Mouse (Mus musculus) limb, embryonic 11.5 days (tissue): ENCODE results near the gene Apba1. TPM values are rescaled to one million over a fixed set of nuclear protein-coding genes. Genes with fewer than 3 reads are reported as not detected.

ENCODE experiments used
- ATAC-seq: fragments of 200-750 bp; cut with Nextera tagmentation; 2 replicates; pipeline ENCODE4 v1.8.0; 2017; ENCODE audit warnings: low read depth; ENCODE audit not compliant: insufficient number of reproducible peaks, low FRiP score, low TSS enrichment
- DNase-seq: peaks from one replicate; pipeline ENCODE4 v3.0.0-alpha.2; 2015; ENCODE audit warnings: low spot score
- H3K27ac ChIP-seq: fragments of 300-500 bp; sonication (generic); replicated peaks from 2 replicates; pipeline ENCODE4 v1.5.1; 2014; ENCODE audit warnings: low read depth, mild to moderate bottlenecking, low read length
- H3K27me3 ChIP-seq: fragments of 300-500 bp; sonication (generic); 2 replicates; pipeline ENCODE4 v1.6.1; 2014; ENCODE audit warnings: mild to moderate bottlenecking, low read length, mixed read lengths; ENCODE audit not compliant: control insufficient read depth, insufficient read depth
- H3K36me3 ChIP-seq: fragments of 300-500 bp; sonication (generic); 2 replicates; pipeline ENCODE4 v1.6.1; 2014; ENCODE audit warnings: mild to moderate bottlenecking, low read length, moderate library complexity, mixed read lengths; ENCODE audit not compliant: control insufficient read depth, insufficient read depth
- H3K4me1 ChIP-seq: fragments of 300-500 bp; sonication (generic); 2 replicates; pipeline ENCODE4 v1.6.1; 2014; ENCODE audit warnings: low read length, mixed read lengths; ENCODE audit not compliant: control insufficient read depth, insufficient read depth
- H3K4me2 ChIP-seq: fragments of 300-500 bp; sonication (generic); 2 replicates; pipeline ENCODE4 v1.6.1; 2014; ENCODE audit warnings: low read depth, mild to moderate bottlenecking, moderate library complexity; ENCODE audit not compliant: severe bottlenecking
- H3K4me3 ChIP-seq: fragments of 300-500 bp; sonication (generic); 2 replicates; pipeline ENCODE4 v1.5.1; 2014; ENCODE audit warnings: low read depth, low read length
- H3K9ac ChIP-seq: fragments of 300-500 bp; sonication (generic); 2 replicates; pipeline ENCODE4 v1.6.1; 2014; ENCODE audit warnings: mild to moderate bottlenecking, low read length
- H3K9me3 ChIP-seq: fragments of 300-500 bp; sonication (generic); 2 replicates; pipeline ENCODE4 v1.6.1; 2016; ENCODE audit warnings: low read length; ENCODE audit not compliant: control insufficient read depth
- WGBS: fragments of 180-500 bp; shearing (Covaris S2); extraction: QIAGEN DNeasy Blood & Tissue Kit; methylation state at CpG from one replicate; pipeline ENCODE4 v1.1.7; 2014; 5-methylcytosine and 5-hydroxymethylcytosine counted together
- polyA plus RNA-seq: library from polyadenylated mRNA; unstranded; fragments of >200 nt; fragmentation: Nextera tagmentation; extraction: Ambion mirVana; gene quantifications from 2 replicates; pipeline ENCODE4 v1.2.1, GENCODE M21; 2014

The Apba1 gene
- polyA plus RNA-seq, 1 experiment from 2014 or later, result 0.13 TPM

DNA sequence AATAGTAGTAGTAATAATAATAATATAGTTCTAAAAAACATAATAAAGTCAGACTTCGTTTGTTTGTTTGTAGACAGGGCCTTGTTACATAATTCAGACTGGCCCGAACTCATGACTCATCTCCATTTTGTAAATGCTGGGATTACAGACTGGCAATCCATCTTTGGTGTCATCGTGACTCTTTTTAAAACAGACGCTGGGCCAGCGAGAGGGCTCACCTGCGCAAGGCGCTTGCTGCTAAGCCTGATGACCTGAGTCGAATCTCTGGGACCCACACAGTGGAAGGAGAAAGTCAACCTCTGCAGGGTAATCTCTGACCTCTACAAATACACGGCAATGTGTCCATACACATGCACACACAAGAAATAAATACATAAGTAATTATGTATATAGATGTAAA lies 207.7 kb downstream of the Apba1 start:
- H3K4me3 ChIP-seq, result no peak overlapping the region
- no peaks in the 10 kb centered on the region for H3K36me3 ChIP-seq
- no peaks in the 10 kb centered on the region for H3K4me1 ChIP-seq
- 91% methylated on average over 9 of the region's 9 CpGs for WGBS
- H3K4me2 ChIP-seq, result no peak overlapping the region
- H3K9me3 ChIP-seq, result no peaks in the 10 kb centered on the region
- H3K9ac ChIP-seq, result no peak overlapping the region
- H3K27me3 ChIP-seq, result no peaks in the 10 kb centered on the region
- ATAC-seq, result no peak
- H3K27ac ChIP-seq, result no peak overlapping the region
- DNase-seq, result no peak

- no peak overlapping the region for H3K4me2 ChIP-seq
- no peak overlapping the region for H3K9ac ChIP-seq
- DNase-seq, result no peak
- WGBS, result 77% methylated on average over 2 of the region's 2 CpGs
- ATAC-seq, result no peak
- H3K4me3 ChIP-seq, result no peak overlapping the region
- no peaks in the 10 kb centered on the region for H3K4me1 ChIP-seq
- H3K9me3 ChIP-seq, result no peaks in the 10 kb centered on the region
- no peaks in the 10 kb centered on the region for H3K27me3 ChIP-seq
- no peaks in the 10 kb centered on the region for H3K36me3 ChIP-seq
- H3K27ac ChIP-seq, result no peak overlapping the region
Measured at GRCm38 (mm10) chr19:23967156-23967555, 208.5 kb downstream of the Apba1 start.

- H3K27me3 ChIP-seq, result no peaks in the 10 kb centered on the region
- H3K4me2 ChIP-seq, result no peak overlapping the region
- H3K36me3 ChIP-seq, result no peaks in the 10 kb centered on the region
- no peaks in the 10 kb centered on the region for H3K4me1 ChIP-seq
- H3K9ac ChIP-seq, result no peak overlapping the region
- no peak overlapping the region for H3K4me3 ChIP-seq
- 76% methylated on average over 5 of the region's 5 CpGs for WGBS
- DNase-seq (no peak), ATAC-seq (no peak)
- H3K27ac ChIP-seq, result no peak overlapping the region
- no peaks in the 10 kb centered on the region for H3K9me3 ChIP-seq
Measured at GRCm38 (mm10) chr19:23968125-23968861, 209.6 kb downstream of the Apba1 start.

GRCm38 (mm10) chr19:23968862-23969225 lies 210.2 kb downstream of the Apba1 start:
- ATAC-seq, result no peak
- no peak for DNase-seq
- Histone ChIP-seq H3K4me2 (no peak overlapping the region), H3K36me3 (no peaks in the 10 kb centered on the region), H3K4me3 (no peak overlapping the region), H3K27me3 (no peaks in the 10 kb centered on the region), H3K27ac (no peak overlapping the region), H3K9ac (no peak overlapping the region), H3K9me3 (no peaks in the 10 kb centered on the region), H3K4me1 (no peaks in the 10 kb centered on the region)
- 87% methylated on average over 2 of the region's 2 CpGs for WGBS

DNA sequence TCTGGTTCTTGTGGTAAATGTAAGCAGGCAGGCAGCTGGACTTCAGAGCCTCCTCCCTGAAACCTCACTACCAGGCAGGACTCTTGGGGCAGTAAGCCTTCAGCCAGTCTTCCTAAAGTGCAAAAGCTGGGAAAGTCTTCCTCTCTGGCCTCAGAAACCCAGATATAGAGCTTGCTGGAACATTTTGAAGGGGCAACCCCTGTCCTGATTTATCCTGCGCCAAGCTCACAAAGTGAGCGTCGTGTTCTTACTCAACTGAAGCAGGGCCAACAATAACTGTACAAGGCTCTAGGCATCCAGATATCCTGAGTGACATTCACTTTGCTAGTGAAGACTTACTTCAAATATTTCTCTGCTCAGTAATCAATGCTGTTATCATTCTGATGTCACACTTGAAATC lies 211.7 kb downstream of the Apba1 start:
- H3K9me3 ChIP-seq, result no peaks in the 10 kb centered on the region
- H3K36me3 ChIP-seq, result no peaks in the 10 kb centered on the region
- no peaks in the 10 kb centered on the region for H3K4me1 ChIP-seq
- no peak overlapping the region for H3K9ac ChIP-seq
- no peak overlapping the region for H3K27ac ChIP-seq
- H3K4me2 ChIP-seq, result no peak overlapping the region
- DNase-seq (no peak), ATAC-seq (no peak)
- no peaks in the 10 kb centered on the region for H3K27me3 ChIP-seq
- H3K4me3 ChIP-seq, result no peak overlapping the region
- WGBS, result 98% methylated on average over 3 of the region's 3 CpGs

GRCm38 (mm10) chr19:23971391-23971790 lies 212.7 kb downstream of the Apba1 start:
- no peaks in the 10 kb centered on the region for H3K4me1 ChIP-seq
- no peak overlapping the region for H3K27ac ChIP-seq

GRCm38 (mm10) chr19:23972881-23973649 lies 214.4 kb downstream of the Apba1 start:
- Histone ChIP-seq H3K27ac (no peak overlapping the region), H3K4me3 (no peak overlapping the region), H3K4me2 (no peak overlapping the region), H3K9me3 (no peaks in the 10 kb centered on the region), H3K36me3 (no peaks in the 10 kb centered on the region), H3K9ac (no peak overlapping the region), H3K4me1 (no peaks in the 10 kb centered on the region), H3K27me3 (no peaks in the 10 kb centered on the region)
- DNase-seq (no peak), ATAC-seq (peak; percentile 39; the same call in 1 of the 2 replicates)
- WGBS, result 54% methylated on average over 16 of the region's 16 CpGs

More at GRCm38 (mm10) chr19:23971391-23971790, 212.7 kb downstream of the Apba1 start:
- WGBS, result 89% methylated on average over 7 of the region's 7 CpGs
- no peak for DNase-seq
- H3K4me3 ChIP-seq, result no peak overlapping the region
- ATAC-seq, result no peak
- H3K36me3 ChIP-seq, result no peaks in the 10 kb centered on the region
- no peak overlapping the region for H3K4me2 ChIP-seq
- no peaks in the 10 kb centered on the region for H3K27me3 ChIP-seq
- H3K9ac ChIP-seq, result no peak overlapping the region
- no peaks in the 10 kb centered on the region for H3K9me3 ChIP-seq

DNA sequence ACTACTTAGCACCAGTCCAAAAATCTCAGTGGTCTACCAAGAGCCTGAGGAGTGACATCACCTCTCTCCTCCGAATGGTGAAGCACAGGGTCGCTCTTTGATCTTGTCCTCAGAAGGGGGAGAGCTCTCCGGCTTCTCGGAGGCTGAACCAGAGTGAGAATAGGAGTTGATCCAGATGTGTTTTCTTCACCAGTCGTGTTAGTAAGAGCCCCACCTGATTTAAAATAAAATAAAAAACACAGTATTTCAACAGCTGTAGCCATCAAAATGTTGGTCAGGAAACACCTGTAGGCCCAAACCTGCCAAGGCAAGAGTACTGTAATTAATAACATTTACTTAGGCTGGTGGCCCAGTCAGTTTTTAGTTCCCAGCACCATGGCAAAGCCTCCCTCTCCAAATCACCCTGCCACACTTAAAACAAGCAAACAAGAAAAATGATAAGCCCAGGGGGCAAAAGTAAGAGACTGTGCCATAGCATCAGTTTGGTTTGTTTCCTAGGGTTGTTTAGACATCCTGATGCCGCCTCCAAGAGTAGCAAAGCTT lies 219.3 kb downstream of the Apba1 start:
- Histone ChIP-seq H3K27me3 (no peaks in the 10 kb centered on the region), H3K9ac (no peak overlapping the region), H3K27ac (no peak overlapping the region), H3K4me3 (no peak overlapping the region), H3K4me2 (no peak overlapping the region), H3K4me1 (no peaks in the 10 kb centered on the region), H3K9me3 (no peaks in the 10 kb centered on the region), H3K36me3 (no peaks in the 10 kb centered on the region)
- DNase-seq (no peak), ATAC-seq (no peak)
- WGBS, result 42% methylated on average over 6 of the region's 6 CpGs
